Mouse (Mus musculus): ENCODE data around the gene Trp73.
A peak's percentile ranks its signal among the peaks of the same experiment; 100 is the strongest.

The Trp73 gene

GRCm38 (mm10) chr4:154103912-154104311, 36.1 kb downstream of the Trp73 start:
- DNase-seq (ENCODE audit: low spot score in 2 of 2) = no peak

- DNase-seq (ENCODE audit: low spot score in 2 of 2) = no peak
Observed at GRCm38 (mm10) chr4:154103386-154103785, 36.6 kb downstream of the Trp73 start.

- no peak for DNase-seq (ENCODE audit: low spot score in 2 of 2)
Observed at GRCm38 (mm10) chr4:154099361-154099760, 40.6 kb downstream of the Trp73 start.

GRCm38 (mm10) chr4:154096111-154096510, 43.9 kb downstream of the Trp73 start:
- no peak for DNase-seq (ENCODE audit: low spot score in 2 of 2)

- DNase-seq (ENCODE audit: low spot score in 2 of 2) = no peak
Observed at GRCm38 (mm10) chr4:154093210-154093609, 46.8 kb downstream of the Trp73 start.

- DNase-seq (ENCODE audit: low spot score in 2 of 2) = no peak
Observed at GRCm38 (mm10) chr4:154091356-154091755, 48.7 kb downstream of the Trp73 start.

- no peak for DNase-seq (ENCODE audit: low spot score in 2 of 2)
Observed at GRCm38 (mm10) chr4:154089205-154089604, 50.8 kb downstream of the Trp73 start.

GRCm38 (mm10) chr4:154086436-154086835, 53.6 kb downstream of the Trp73 start:
- no peak for DNase-seq (ENCODE audit: low spot score in 2 of 2)

- DNase-seq (ENCODE audit: low spot score in 2 of 2) = no peak
Observed at GRCm38 (mm10) chr4:154085856-154086255, 54.2 kb downstream of the Trp73 start.

- DNase-seq (ENCODE audit: low spot score in 2 of 2) = no peak
Observed at GRCm38 (mm10) chr4:154081974-154082373, 58.0 kb downstream of the Trp73 start.

- DNase-seq (ENCODE audit: low spot score in 2 of 2) = no peak
Observed at GRCm38 (mm10) chr4:154081021-154081420, 59.0 kb downstream of the Trp73 start.

GRCm38 (mm10) chr4:154080211-154080610, 59.8 kb downstream of the Trp73 start:
- no peak for DNase-seq (ENCODE audit: low spot score in 2 of 2)

- no peak for DNase-seq (ENCODE audit: low spot score in 2 of 2)
Observed at GRCm38 (mm10) chr4:154071941-154072340, 68.1 kb downstream of the Trp73 start.

- DNase-seq (ENCODE audit: low spot score in 2 of 2) = no peak
Observed at GRCm38 (mm10) chr4:154071521-154071920, 68.5 kb downstream of the Trp73 start.

GRCm38 (mm10) chr4:154070896-154071295, 69.1 kb downstream of the Trp73 start:
- DNase-seq (ENCODE audit: low spot score in 2 of 2) = no peak

GRCm38 (mm10) chr4:154064827-154065773, 74.9 kb downstream of the Trp73 start:
- DNase-seq (ENCODE audit: low spot score in 2 of 2) = peak; percentile 46 to 54

GRCm38 (mm10) chr4:154057696-154058095, 82.3 kb downstream of the Trp73 start:
- DNase-seq (ENCODE audit: low spot score in 2 of 2) = no peak

GRCm38 (mm10) chr4:154056661-154057060, 83.3 kb downstream of the Trp73 start:
- DNase-seq (ENCODE audit: low spot score in 2 of 2) = no peak

GRCm38 (mm10) chr4:154056046-154056445, 84.0 kb downstream of the Trp73 start:
- DNase-seq (ENCODE audit: low spot score in 2 of 2) = no peak

GRCm38 (mm10) chr4:154055482-154055881, 84.5 kb downstream of the Trp73 start:
- no peak for DNase-seq (ENCODE audit: low spot score in 2 of 2)

- no peak for DNase-seq (ENCODE audit: low spot score in 2 of 2)
Observed at GRCm38 (mm10) chr4:154053065-154053464, 86.9 kb downstream of the Trp73 start.

- no peak for DNase-seq (ENCODE audit: low spot score in 2 of 2)
Observed at GRCm38 (mm10) chr4:154051401-154051800, 88.6 kb downstream of the Trp73 start.

GRCm38 (mm10) chr4:154045837-154046236, 94.2 kb downstream of the Trp73 start:
- no peak for DNase-seq (ENCODE audit: low spot score in 2 of 2)

Measured in right cerebral cortex, postnatal 10 days (tissue).